Comparison of ENCODE assay signal across 8 mouse cellular contexts in the genomic region with DNA sequence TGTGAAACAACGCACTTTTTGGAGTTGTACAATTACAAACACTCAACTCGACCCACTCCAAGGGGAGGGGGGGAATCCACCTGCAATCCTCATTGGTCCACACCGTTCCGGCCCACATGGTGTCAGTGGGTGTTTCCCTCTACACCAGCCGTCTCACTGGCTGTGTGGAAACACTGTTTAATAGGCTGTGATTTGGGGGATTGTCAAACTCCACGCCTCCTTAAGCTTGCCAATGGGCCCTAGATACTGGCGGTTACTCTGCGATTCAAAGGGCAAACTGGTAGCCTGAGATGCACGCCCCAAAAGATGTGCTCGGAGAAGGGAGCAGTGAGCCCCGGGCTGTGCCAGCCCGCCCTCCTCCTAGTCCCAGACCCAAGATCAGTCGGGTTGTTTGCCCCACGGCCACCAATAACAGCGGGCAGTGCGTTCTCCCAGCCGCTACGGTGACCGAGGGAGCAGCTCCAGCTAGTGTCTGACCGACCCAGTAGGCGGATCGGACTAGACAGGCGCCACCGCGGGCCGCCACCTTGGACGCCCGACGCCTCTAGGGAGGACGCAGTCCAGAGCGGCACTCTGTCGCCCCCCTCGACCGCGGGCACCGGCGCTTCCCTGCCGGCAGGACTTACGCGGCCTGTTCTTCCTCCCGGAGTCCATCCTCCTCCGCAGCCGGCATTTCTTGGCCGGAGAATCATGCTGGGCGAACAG. TPM values are rescaled to one million over a fixed set of nuclear protein-coding genes. Genes with fewer than 3 reads are reported as not detected.
A peak's percentile ranks its signal among the peaks of the same experiment; 100 is the strongest.
DNase-seq lines count a peak whose midpoint lies in the region; ATAC-seq and TF ChIP-seq lines count a peak whose summit lies in the region.

No protein-coding gene starts in this region.

- H3K4me2 ChIP-seq in heart, embryonic 11.5 days, result peak overlapping the region; percentile 76
- peak overlapping the region; percentile 73 for H3K4me2 ChIP-seq in kidney, embryonic 16.5 days (replicated peaks; ENCODE audit: low read depth, low read length)
- H3K4me2 ChIP-seq in myocyte (ENCODE audit: low read depth), result peak overlapping the region; percentile 88
- H3K4me2 ChIP-seq in stomach, embryonic 15.5 days, result peak overlapping the region; percentile 83

- H3K9ac ChIP-seq in heart, embryonic 11.5 days (ENCODE audit: low read depth, low read length), result peak overlapping the region; percentile 99
- peak overlapping the region; percentile 97 for H3K9ac ChIP-seq in kidney, embryonic 16.5 days (replicated peaks; ENCODE audit: low read length)
- H3K9ac ChIP-seq in liver, adult 2 months (ENCODE audit: low read depth, low read length), result peak overlapping the region; percentile 99
- H3K9ac ChIP-seq in stomach, embryonic 15.5 days, result peak overlapping the region; percentile 95

- peak overlapping the region; percentile 63 for H3K4me3 ChIP-seq in C2C12 (ENCODE audit: insufficient read depth, poor library complexity, severe bottlenecking)
- peak overlapping the region; percentile 77 for H3K4me3 ChIP-seq in erythroblast, embryonic 14.5 days (replicated peaks)
- peak overlapping the region; percentile 94 for H3K4me3 ChIP-seq in heart, embryonic 11.5 days (ENCODE audit: low read depth, low read length)
- peak overlapping the region; percentile 88 for H3K4me3 ChIP-seq in kidney, embryonic 16.5 days (ENCODE audit: low read length)
- H3K4me3 ChIP-seq in liver, adult 2 months (ENCODE audit: insufficient read depth, low read depth, low read length), result peak overlapping the region; percentile 72
- peak overlapping the region; percentile 58 for H3K4me3 ChIP-seq in myocyte
- H3K4me3 ChIP-seq in stomach, embryonic 15.5 days (replicated peaks), result peak overlapping the region; percentile 90

- H3K27ac ChIP-seq in heart, embryonic 11.5 days (ENCODE audit: low read depth, low read length), result peak overlapping the region; percentile 99
- H3K27ac ChIP-seq in kidney, embryonic 16.5 days (ENCODE audit: low read length), result peak overlapping the region; percentile 99
- peak overlapping the region; percentile 96 for H3K27ac ChIP-seq in liver, adult 2 months (replicated peaks; ENCODE audit: insufficient read depth, low read depth, low read length)
- H3K27ac ChIP-seq in stomach, embryonic 15.5 days, result peak overlapping the region; percentile 97

- peak; percentile 72 for TF ChIP-seq CTCF in C2C12 (IDR thresholded peaks at IDR 0.05; ENCODE audit: control insufficient read depth, insufficient read depth, insufficient read length)
- TF ChIP-seq CTCF in liver, adult 2 months (IDR thresholded peaks at IDR 0.05; ENCODE audit: low read depth, low read length), result 0 out of 2 replicates have a peak, but pooled peaks have one; percentile 23

- peaks cover 23% of the 10 kb centered on the region for H3K4me1 ChIP-seq in erythroblast, embryonic 14.5 days (ENCODE audit: control insufficient read depth)
- peaks cover 5% of the 10 kb centered on the region for H3K4me1 ChIP-seq in heart, embryonic 11.5 days (ENCODE audit: control insufficient read depth, insufficient read depth, low read length)
- peaks cover 17% of the 10 kb centered on the region for H3K4me1 ChIP-seq in kidney, embryonic 16.5 days (ENCODE audit: insufficient read depth, low read length)
- peaks cover 36% of the 10 kb centered on the region for H3K4me1 ChIP-seq in liver, adult 2 months (ENCODE audit: control insufficient read depth, insufficient read depth, low read length)
- peaks cover 5% of the 10 kb centered on the region; the same call in 1 of the 2 replicates for H3K4me1 ChIP-seq in stomach, embryonic 15.5 days

- H3K36me3 ChIP-seq in C2C12 (ENCODE audit: control insufficient read depth, insufficient read depth), result no peaks in the 10 kb centered on the region
- H3K36me3 ChIP-seq in erythroblast, embryonic 14.5 days (ENCODE audit: control insufficient read depth), result no peaks in the 10 kb centered on the region
- H3K36me3 ChIP-seq in heart, embryonic 11.5 days (ENCODE audit: control insufficient read depth, insufficient read depth, low read length), result no peaks in the 10 kb centered on the region
- no peaks in the 10 kb centered on the region for H3K36me3 ChIP-seq in kidney, embryonic 16.5 days (ENCODE audit: insufficient read depth, low read length)
- H3K36me3 ChIP-seq in liver, adult 2 months (ENCODE audit: control insufficient read depth, insufficient read depth, low read length), result no peaks in the 10 kb centered on the region
- H3K36me3 ChIP-seq in myocyte (ENCODE audit: control insufficient read depth, insufficient read depth), result no peaks in the 10 kb centered on the region
- H3K36me3 ChIP-seq in stomach, embryonic 15.5 days, result no peaks in the 10 kb centered on the region

- H3ac ChIP-seq in C2C12 (ENCODE audit: control insufficient read depth, insufficient read length, low read depth), result peak overlapping the region; percentile 97
- H3ac ChIP-seq in myocyte (ENCODE audit: control insufficient read depth, insufficient read length), result peak overlapping the region; percentile 72

- peak; percentile 89 for ATAC-seq in heart, embryonic 11.5 days (replicated peaks; ENCODE audit: insufficient number of reproducible peaks, low FRiP score, low TSS enrichment)
- peak; percentile 97 for ATAC-seq in kidney, embryonic 16.5 days (ENCODE audit: low FRiP score, low TSS enrichment)
- peak; percentile 97 for ATAC-seq in stomach, embryonic 15.5 days (ENCODE audit: insufficient read depth, low FRiP score, low read depth)

- H3K79me3 ChIP-seq in C2C12 (ENCODE audit: low read depth), result peaks cover 24% of the 10 kb centered on the region

- TF ChIP-seq POLR2A in liver, adult 2 months (IDR thresholded peaks at IDR 0.05; ENCODE audit: extremely low read depth, insufficient read depth, low read length), result peak; percentile 86
- peak; percentile 74 for TF ChIP-seq POLR2A in myocyte (IDR thresholded peaks at IDR 0.05; ENCODE audit: insufficient read length, low read depth)

- peaks cover 58% of the 10 kb centered on the region for H3K79me2 ChIP-seq in C2C12 (ENCODE audit: control insufficient read depth, insufficient read depth)
- H3K79me2 ChIP-seq in liver, adult 2 months (ENCODE audit: control insufficient read depth, insufficient read depth, low read length), result peaks cover 17% of the 10 kb centered on the region; the same call in 1 of the 2 replicates
- peaks cover 42% of the 10 kb centered on the region for H3K79me2 ChIP-seq in myocyte (ENCODE audit: control insufficient read depth, insufficient read depth)

- WGBS in heart, embryonic 11.5 days (ENCODE audit: insufficient replicate concordance), result under 1% methylated on average over 38 of the region's 45 CpGs
- under 1% methylated on average over 41 of the region's 45 CpGs for WGBS in kidney, embryonic 16.5 days
- under 1% methylated on average over 45 of the region's 45 CpGs for WGBS in liver, adult 2 months
- under 1% methylated on average over 45 of the region's 45 CpGs for WGBS in stomach, embryonic 15.5 days

- peak; percentile 97 for DNase-seq in brain, adult 2 months (ENCODE audit: low read depth, low spot score)
- peak; percentile 100 for DNase-seq in liver, adult 2 months (ENCODE audit: extremely low read depth, low read depth, low spot score)

- H3K27me3 ChIP-seq in C2C12 (ENCODE audit: control insufficient read depth, insufficient read depth, insufficient read length) (no peaks in the 10 kb centered on the region), myocyte (ENCODE audit: control insufficient read depth, insufficient read depth, insufficient read length) (no peaks in the 10 kb centered on the region)
- H3K27me3 ChIP-seq in erythroblast, embryonic 14.5 days (ENCODE audit: control insufficient read depth), result peaks cover 8% of the 10 kb centered on the region
- H3K27me3 ChIP-seq in heart, embryonic 11.5 days (ENCODE audit: control insufficient read depth, insufficient read depth, low read length), result no peaks in the 10 kb centered on the region
- no peaks in the 10 kb centered on the region for H3K27me3 ChIP-seq in kidney, embryonic 16.5 days (ENCODE audit: insufficient read depth, low read length)
- H3K27me3 ChIP-seq in liver, adult 2 months (ENCODE audit: control insufficient read depth, insufficient read depth, low read length), result no peaks in the 10 kb centered on the region
- H3K27me3 ChIP-seq in stomach, embryonic 15.5 days (replicated peaks), result no peaks in the 10 kb centered on the region

- no peaks in the 10 kb centered on the region for H3K9me3 ChIP-seq in erythroblast, embryonic 14.5 days (ENCODE audit: control insufficient read depth, low read length)
- no peaks in the 10 kb centered on the region for H3K9me3 ChIP-seq in heart, embryonic 11.5 days (replicated peaks; ENCODE audit: control insufficient read depth, low read length)
- H3K9me3 ChIP-seq in kidney, embryonic 16.5 days (ENCODE audit: low read length), result no peaks in the 10 kb centered on the region
- H3K9me3 ChIP-seq in stomach, embryonic 15.5 days, result no peaks in the 10 kb centered on the region

TF ChIP-seq in C2C12, 6 proteins besides CTCF, POLR2A, EP300 and RAD21 (continues in another document):
- peak; percentile 17 for TF ChIP-seq USF1 (IDR thresholded peaks at IDR 0.05; ENCODE audit: low read depth)
- no peak for TF ChIP-seq MYOD1 (IDR thresholded peaks at IDR 0.05; ENCODE audit: control insufficient read depth, insufficient read length, low read depth)
- TF ChIP-seq CEBPB (IDR thresholded peaks at IDR 0.05; ENCODE audit: low read depth), result no peak

TF ChIP-seq in myocyte, 11 proteins besides CTCF, POLR2A, EP300 and RAD21 (continues in another document):
- TF ChIP-seq CEBPB (IDR thresholded peaks at IDR 0.05; ENCODE audit: insufficient read depth, poor library complexity, severe bottlenecking) (0 out of 2 replicates have a peak, but pooled peaks have one; percentile 7), MAX (IDR thresholded peaks at IDR 0.05; ENCODE audit: low read depth) (no peak)

RNA-seq across cellular contexts. Expression of a gene that starts 1.2 kb away (rescaled TPM):
- polyA plus RNA-seq in C2C12 (2012; fragmentation: generic; extraction: Trizol), result 5.1 TPM
- 0.01 TPM in 1 of 2 replicates, not detected in the other for polyA plus RNA-seq in erythroblast, embryonic 14.5 days (2012)
- 12.5 and 14.2 TPM in 2 replicates for polyA plus RNA-seq in heart, embryonic 11.5 days (2014; fragmentation: Nextera tagmentation; extraction: Ambion mirVana)
- polyA plus RNA-seq in kidney, embryonic 16.5 days (2015; fragmentation: Nextera tagmentation; extraction: Ambion mirVana), result 7.4 and 7.8 TPM in 2 replicates
- total RNA-seq in liver, adult 2 months (2014; rRNA removed), result 196 and 259 TPM in 2 replicates
- 14.1 and 18.8 TPM in 2 replicates for polyA plus RNA-seq in liver, adult 2 months (2012; rRNA removed)
- 3.5 TPM for polyA plus RNA-seq in myocyte (2012; fragmentation: generic; extraction: Trizol)
- 7.1 TPM in 2 replicates for polyA plus RNA-seq in stomach, embryonic 15.5 days (2015; fragmentation: Nextera tagmentation; extraction: Ambion mirVana)

RNA-seq across cellular contexts. Expression of a gene that starts 44.1 kb away (rescaled TPM):
- polyA plus RNA-seq in C2C12 (2012; fragmentation: generic; extraction: Trizol) (7.6 TPM), myocyte (2012; fragmentation: generic; extraction: Trizol) (1.9 TPM)
- 0.36 and 0.38 TPM in 2 replicates for polyA plus RNA-seq in erythroblast, embryonic 14.5 days (2012)
- 41.7 and 47.3 TPM in 2 replicates for polyA plus RNA-seq in heart, embryonic 11.5 days (2014; fragmentation: Nextera tagmentation; extraction: Ambion mirVana)
- 61.2 and 61.5 TPM in 2 replicates for polyA plus RNA-seq in kidney, embryonic 16.5 days (2015; fragmentation: Nextera tagmentation; extraction: Ambion mirVana)
- 0.65 and 0.94 TPM in 2 replicates for total RNA-seq in liver, adult 2 months (2014; rRNA removed)
- polyA plus RNA-seq in liver, adult 2 months (2012; rRNA removed), result not detected in 2 replicates
- polyA plus RNA-seq in stomach, embryonic 15.5 days (2015; fragmentation: Nextera tagmentation; extraction: Ambion mirVana), result 56.2 and 58.2 TPM in 2 replicates

Comparison
In these comparisons a context has a peak if more than half of its experiments do, and no peak if none do; other contexts are left out.
1. Peak in every context shown above with its lines: DNase-seq, ATAC-seq, H3K4me3 ChIP-seq and H3K27ac ChIP-seq.